Mouse (Mus musculus) ovary, postnatal 14 days (tissue): ENCODE results near the gene Tra2b.
"Not testable (repeated sequence)": the region's sequence is repeated elsewhere in the genome, so short reads cannot be mapped to it uniquely, and the experiment has no call there.

Experiments
- DNase-seq: peaks from one replicate; pipeline ENCODE4 v3.0.0; 2022; ENCODE audit warnings: low spot score

Gene Tra2b

DNA sequence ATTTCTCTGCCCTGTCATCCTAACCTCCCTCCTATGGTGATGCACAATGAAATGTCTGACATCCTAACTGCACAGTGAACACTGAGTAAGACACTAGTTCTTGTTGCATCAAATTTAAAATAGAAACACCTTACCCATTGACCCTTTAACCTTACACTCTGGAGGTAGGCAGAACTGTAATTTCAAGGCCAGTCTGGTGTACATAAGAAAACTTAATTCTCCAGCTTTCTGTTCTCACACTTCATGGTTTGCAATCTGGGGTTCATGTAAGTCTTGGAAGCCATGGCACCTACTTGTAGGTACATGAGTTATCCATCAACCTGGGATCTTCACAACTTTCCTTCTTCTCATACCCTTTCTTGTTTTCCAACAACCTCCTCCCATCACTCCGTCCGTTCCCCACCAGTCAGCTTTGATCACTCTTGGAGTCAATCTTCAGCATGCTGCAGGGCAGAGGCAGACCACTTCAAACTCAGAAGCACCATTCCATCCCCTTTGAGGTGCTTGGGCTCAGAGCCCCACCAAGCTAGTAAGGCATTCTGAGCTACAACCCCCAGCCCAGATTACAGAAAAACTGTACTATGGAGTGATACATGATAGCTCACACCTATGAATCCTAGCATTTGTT lies 23.5 kb downstream of the Tra2b start:
- no peak for DNase-seq

GRCm38 (mm10) chr16:22241376-22242238 lies 24.2 kb downstream of the Tra2b start:
- no peak for DNase-seq

DNA sequence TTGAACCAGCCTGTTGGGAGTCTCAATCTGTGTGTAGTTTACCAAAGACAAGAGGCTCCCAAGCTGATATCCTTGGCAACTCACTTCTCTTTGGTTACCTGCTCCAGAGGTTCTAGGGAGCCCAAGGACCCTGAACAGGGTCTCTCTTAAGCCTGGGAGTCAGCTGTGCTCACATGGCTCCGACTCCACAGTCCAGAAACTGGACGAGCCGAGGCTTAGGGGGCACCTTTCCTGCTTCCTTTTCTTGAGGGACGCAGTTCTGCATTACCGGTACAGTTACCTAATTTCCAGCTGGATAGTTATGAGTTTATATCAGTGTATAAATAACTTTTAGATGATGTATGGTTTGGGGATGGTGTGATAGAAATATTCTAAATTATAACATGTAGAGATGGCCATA lies 24.9 kb downstream of the Tra2b start:
- DNase-seq = no peak

- no peak for DNase-seq
Observed at GRCm38 (mm10) chr16:22239978-22240377, 25.8 kb downstream of the Tra2b start.

DNA sequence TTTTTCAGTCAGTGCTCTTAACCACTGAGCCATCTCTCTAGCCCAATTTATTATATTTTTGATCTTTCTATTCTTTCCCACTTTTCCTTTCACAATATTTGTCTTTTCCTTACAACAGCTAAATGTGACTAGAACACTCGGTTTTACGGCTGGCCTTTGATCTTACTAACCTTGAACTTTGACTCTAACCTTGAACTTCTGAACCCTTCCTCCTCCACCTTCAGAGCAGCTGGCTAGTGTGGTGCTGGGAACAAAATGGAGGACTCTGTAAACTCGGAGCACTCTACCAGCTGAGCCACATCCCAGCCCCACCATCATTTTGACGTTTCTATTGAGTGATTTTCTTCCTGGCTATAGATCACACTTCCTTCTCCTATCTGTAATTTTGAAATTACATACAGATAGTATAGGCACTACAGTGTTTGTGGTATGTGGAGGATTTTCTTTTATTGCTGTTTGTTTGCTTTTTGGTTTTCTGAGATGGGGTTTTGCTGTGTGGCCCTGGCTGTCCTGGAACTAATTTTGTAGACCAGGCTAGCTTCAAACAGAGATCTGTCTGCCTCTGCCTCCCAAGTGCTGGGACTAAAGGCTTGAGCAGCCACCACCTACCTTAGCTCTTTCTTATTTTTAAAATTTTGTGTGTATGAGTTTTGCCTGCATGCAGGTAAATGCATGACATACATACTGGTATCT lies 26.7 kb downstream of the Tra2b start:
- DNase-seq = no peak

DNA sequence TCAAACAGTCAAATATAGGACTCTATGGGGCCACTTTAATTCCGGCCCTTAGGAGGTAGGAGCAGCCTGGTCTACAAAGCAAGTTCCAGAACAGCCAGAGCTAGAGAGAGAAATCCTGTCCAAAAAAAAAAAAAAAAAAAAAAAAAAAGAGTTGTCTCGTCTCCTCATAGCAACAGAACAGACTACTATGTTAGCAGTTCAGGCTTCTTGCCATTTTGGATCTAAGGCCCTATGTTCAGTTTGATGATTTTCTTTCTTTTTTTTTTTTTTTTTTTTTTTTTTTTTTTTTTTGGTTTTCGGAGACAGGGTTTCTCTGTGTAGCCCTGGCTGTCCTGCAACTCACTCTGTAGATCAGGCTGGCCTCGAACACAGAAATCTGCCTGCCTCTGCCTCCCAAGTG lies 27.4 kb downstream of the Tra2b start:
- not testable (repeated sequence) for DNase-seq

- no peak for DNase-seq
Observed at GRCm38 (mm10) chr16:22236814-22237213, 29.0 kb downstream of the Tra2b start.

GRCm38 (mm10) chr16:22234535-22234934 lies 31.3 kb downstream of the Tra2b start:
- no peak for DNase-seq

DNA sequence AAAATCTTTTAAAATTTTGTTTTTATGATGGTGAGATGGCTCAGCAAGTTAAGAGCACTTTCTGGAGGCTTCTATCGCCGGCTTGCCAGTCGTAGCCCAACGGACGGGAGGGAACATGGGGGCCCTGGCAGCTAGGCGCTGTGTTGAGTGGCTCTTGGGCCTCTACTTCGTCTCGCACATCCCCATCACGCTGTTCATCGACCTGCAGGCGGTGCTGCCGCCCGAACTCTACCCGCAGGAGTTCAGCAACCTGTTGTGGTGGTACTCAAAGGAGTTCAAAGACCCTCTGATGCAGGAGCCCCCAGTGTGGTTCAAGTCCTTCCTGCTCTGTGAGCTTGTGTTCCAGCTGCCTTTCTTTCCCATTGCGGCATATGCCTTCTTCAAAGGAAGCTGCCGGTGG lies 35.5 kb downstream of the Tra2b start:
- DNase-seq = not testable (repeated sequence)

DNA sequence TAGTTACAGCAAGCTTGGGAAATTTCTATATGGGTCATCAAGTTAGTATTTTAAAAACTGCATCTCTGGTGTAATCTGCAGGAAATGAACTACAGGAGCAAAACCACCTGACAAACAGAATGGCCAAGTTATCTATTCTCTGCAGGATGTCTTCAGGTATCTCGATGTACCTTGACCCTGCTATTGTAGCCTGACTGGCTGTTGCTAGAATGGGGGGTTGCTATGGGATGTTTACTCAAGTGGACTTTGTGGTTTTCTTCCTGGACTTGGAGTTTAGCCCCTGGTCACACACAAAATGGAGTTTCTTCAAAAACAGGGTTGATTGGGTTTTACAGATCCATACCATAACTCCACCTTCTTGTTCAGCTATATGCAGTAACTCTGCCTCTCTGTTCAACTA lies 62.3 kb downstream of the Tra2b start:
- DNase-seq = no peak

GRCm38 (mm10) chr16:22201858-22202257 lies 63.9 kb downstream of the Tra2b start:
- no peak for DNase-seq

DNA sequence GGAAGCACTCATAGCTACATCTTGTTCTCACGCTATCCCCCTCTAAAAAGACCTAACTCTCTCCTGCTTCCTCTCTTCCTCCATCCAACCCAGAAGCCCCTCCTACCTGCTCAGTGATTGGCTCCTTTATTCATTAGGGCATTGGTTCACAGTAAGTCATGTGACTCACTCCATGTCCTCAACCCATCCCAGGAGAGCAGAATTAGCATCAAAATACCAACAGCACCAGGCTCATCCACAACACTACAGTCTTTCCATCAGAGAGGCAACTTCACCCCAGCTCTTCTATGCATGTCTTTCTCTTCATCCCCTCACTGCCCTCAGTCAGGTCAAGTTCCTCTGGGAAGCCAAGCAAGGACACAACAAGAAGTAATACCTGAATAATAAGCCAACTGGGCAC lies 65.3 kb downstream of the Tra2b start:
- no peak for DNase-seq
